ENCODE assay signal across 12 mouse cellular contexts in genomic region chr15:75047313-75047969, GRCm38 (mm10). TPM values are rescaled to one million over a fixed set of nuclear protein-coding genes. Genes with fewer than 3 reads are reported as not detected.
DNase-seq lines count a peak whose midpoint lies in the region; ATAC-seq and TF ChIP-seq lines count a peak whose summit lies in the region.
"Not testable (repeated sequence)": the region's sequence is repeated elsewhere in the genome, so short reads cannot be mapped to it uniquely, and the experiment has no call there.
"Had no signal": no experiment of that assay in that cellular context is flagged by ENCODE, and none has a peak within 500 bp of the region (broad histone marks: within the 10 kb centered on the region; RNA-seq: fewer than 3 reads in every experiment).

No protein-coding gene starts in this region.

- not testable (repeated sequence) for H3K9me3 ChIP-seq in lung, embryonic 15.5 days; lung, postnatal 0 days (ENCODE audit: low read length)

- TF ChIP-seq EP300 in heart, adult 2 months (IDR thresholded peaks at IDR 0.05; ENCODE audit: insufficient read depth, low read depth, low read length); lung, postnatal 0 days (IDR thresholded peaks at IDR 0.05): not testable (repeated sequence)

- H3K9ac ChIP-seq in heart, adult 2 months (ENCODE audit: low read depth, low read length) = peak overlapping the region; percentile 75
- H3K9ac ChIP-seq in lung, embryonic 15.5 days; lung, postnatal 0 days (replicated peaks; ENCODE audit: low read depth): not testable (repeated sequence)

- TF ChIP-seq POLR2A in heart, adult 2 months (IDR thresholded peaks at IDR 0.05; ENCODE audit: insufficient read depth, low read depth, low read length); kidney, adult 2 months (IDR thresholded peaks at IDR 0.05; ENCODE audit: low read depth, low read length); lung, adult 2 months (IDR thresholded peaks at IDR 0.05; ENCODE audit: borderline replicate concordance, extremely low read depth, low read depth, low read length): not testable (repeated sequence)

- intact Hi-C loops in gastrocnemius, adult 2 months (cut with DNase I); heart, adult 2 months (cut with DNase I); left cerebral cortex, adult 2 months (cut with DNase I): not testable (repeated sequence)

- H3K27me3 ChIP-seq in heart, adult 2 months (ENCODE audit: control insufficient read depth, insufficient read depth, low read length); kidney, adult 2 months (replicated peaks; ENCODE audit: control insufficient read depth, insufficient read depth, low read length); lung, embryonic 15.5 days; lung, postnatal 0 days (replicated peaks; ENCODE audit: insufficient read depth, low read length): not testable (repeated sequence)

- not testable (repeated sequence) for H3K4me1 ChIP-seq in brown adipose tissue, adult 24 weeks (ENCODE audit: control insufficient read depth, insufficient read depth, insufficient read length, low read length); heart, adult 2 months (ENCODE audit: control insufficient read depth, insufficient read depth, low read length); kidney, adult 2 months (ENCODE audit: control insufficient read depth, insufficient read depth, low read length); lung, adult 2 months (ENCODE audit: control insufficient read depth, insufficient read depth, low read length); lung, embryonic 15.5 days; lung, postnatal 0 days (ENCODE audit: insufficient read depth, low read depth, low read length)

- not testable (repeated sequence) for TF ChIP-seq CTCF in gastrocnemius, adult 2 months (IDR thresholded peaks at IDR 0.05); heart, adult 2 months (IDR thresholded peaks at IDR 0.05); kidney, adult 2 months (conservative IDR thresholded peaks at IDR 0.05; ENCODE audit: insufficient read depth, insufficient read length, low read depth, low read length); left cerebral cortex, adult 2 months (IDR thresholded peaks at IDR 0.05); lung, adult 2 months (IDR thresholded peaks at IDR 0.05; ENCODE audit: insufficient read depth, low read length); lung, postnatal 0 days (IDR thresholded peaks at IDR 0.05)

- H3K27ac ChIP-seq in brown adipose tissue, adult 24 weeks (replicated peaks; ENCODE audit: low read depth, low read length) = peak overlapping the region; percentile 93; the same call in 1 of the 2 replicates
- H3K27ac ChIP-seq in gastrocnemius, adult 2 months = peak overlapping the region; percentile 83
- H3K27ac ChIP-seq in heart, adult 2 months = peak overlapping the region; percentile 79
- peak overlapping the region; percentile 86 for H3K27ac ChIP-seq in kidney, adult 2 months (ENCODE audit: insufficient read depth, low read depth, low read length)
- H3K27ac ChIP-seq in left cerebral cortex, adult 2 months; lung, embryonic 15.5 days: not testable (repeated sequence)
- H3K27ac ChIP-seq in lung, postnatal 0 days (ENCODE audit: low read length) = peak overlapping the region; percentile 27

- not testable (repeated sequence) for H3K79me2 ChIP-seq in heart, adult 2 months (replicated peaks; ENCODE audit: control insufficient read depth, insufficient read depth, low read length)

- peak overlapping the region; percentile 65 for H3K4me3 ChIP-seq in brown adipose tissue, adult 24 weeks (ENCODE audit: insufficient read depth, low read depth, low read length)
- peak overlapping the region; percentile 70 for H3K4me3 ChIP-seq in gastrocnemius, adult 2 months
- H3K4me3 ChIP-seq in heart, adult 2 months = peak overlapping the region; percentile 46
- H3K4me3 ChIP-seq in kidney, adult 2 months (ENCODE audit: insufficient read depth, low read depth, low read length) = peak overlapping the region; percentile 34
- peak overlapping the region; percentile 21; the same call in 1 of the 2 replicates for H3K4me3 ChIP-seq in left cerebral cortex, adult 2 months
- H3K4me3 ChIP-seq in lung, adult 2 months (replicated peaks; ENCODE audit: extremely low read depth, low read depth, low read length) = peak overlapping the region; percentile 47
- not testable (repeated sequence) for H3K4me3 ChIP-seq in lung, embryonic 15.5 days; lung, postnatal 0 days (ENCODE audit: low read depth, low read length)

- WGBS in heart, adult 2 months = 34% methylated on average over 5 of the region's 7 CpGs
- 43% methylated on average over 5 of the region's 7 CpGs for WGBS in kidney, adult 2 months
- 33% methylated on average over 5 of the region's 7 CpGs for WGBS in lung, adult 2 months
- WGBS in lung, embryonic 15.5 days = 56% methylated on average over 5 of the region's 7 CpGs
- 45% methylated on average over 5 of the region's 7 CpGs for WGBS in lung, postnatal 0 days

- DNase-seq in gastrocnemius, adult 2 months; heart, adult 2 months; kidney, adult 2 months; left cerebral cortex, adult 2 months (ENCODE audit: extremely low spot score in 1 of 2, low spot score in 2 of 2); lung, adult 2 months: not testable (repeated sequence)
- peak; percentile 60 for DNase-seq in lung, postnatal 0 days (ENCODE audit: low spot score)

- not testable (repeated sequence) for H3K36me3 ChIP-seq in heart, adult 2 months (ENCODE audit: control insufficient read depth, insufficient read depth, low read length); kidney, adult 2 months (ENCODE audit: control insufficient read depth, insufficient read depth, low read length); lung, embryonic 15.5 days; lung, postnatal 0 days (ENCODE audit: insufficient read depth, low read length)

- ATAC-seq in lung, embryonic 15.5 days (ENCODE audit: borderline replicate concordance, extremely low read depth, low FRiP score, low TSS enrichment) = peak; percentile 50; the same call in 1 of the 2 replicates
- ATAC-seq in lung, postnatal 0 days = peak; percentile 85

- H3K4me2 ChIP-seq in lung, embryonic 15.5 days = not testable (repeated sequence)
- peak overlapping the region; percentile 11; the same call in 1 of the 2 replicates for H3K4me2 ChIP-seq in lung, postnatal 0 days (replicated peaks; ENCODE audit: low read depth, low read length)

RNA-seq across cellular contexts. Expression of gene Ly6c1, which starts 1.2 kb away (rescaled TPM):
- polyA plus RNA-seq in brown adipose tissue, adult 24 weeks (2012; ENCODE audit: insufficient read depth, insufficient read length, missing spikeins) = 148 and 362 TPM in 2 replicates
- total RNA-seq in gastrocnemius, adult 2 months (2021) = 100 to 1,000 TPM; 116 to 134 TPM
- total RNA-seq in heart, adult 2 months (2021) = 100 to 1,000 TPM; 229 to 273 TPM
- 596 and 653 TPM in 2 replicates for polyA plus RNA-seq in heart, adult 2 months (2012; rRNA removed)
- polyA plus RNA-seq in kidney, adult 2 months (2012; rRNA removed) = 497 and 511 TPM in 2 replicates
- total RNA-seq in left cerebral cortex, adult 2 months (2021) = 10 to 100 TPM; 73.9 to 89.9 TPM
- polyA plus RNA-seq in lung, adult 2 months (2012; rRNA removed) = 806 and 848 TPM in 2 replicates
- polyA plus RNA-seq in lung, embryonic 15.5 days (2015; fragmentation: Nextera tagmentation; extraction: Ambion mirVana) = 17.0 and 18.6 TPM in 2 replicates
- 363 and 479 TPM in 2 replicates for polyA plus RNA-seq in lung, postnatal 0 days (2015; fragmentation: Nextera tagmentation; extraction: Ambion mirVana)
- total RNA-seq: CH12.LX; common myeloid progenitor, adult 5-6 weeks; G1E had no signal
- polyA plus RNA-seq: G1E had no signal

RNA-seq across cellular contexts. Expression of gene Ly6a, which starts 49.6 kb away (rescaled TPM):
- 160 and 165 TPM in 2 replicates for polyA plus RNA-seq in brown adipose tissue, adult 24 weeks (2012; ENCODE audit: insufficient read depth, insufficient read length, missing spikeins)
- total RNA-seq in gastrocnemius, adult 2 months (2021) = 10 to 100 TPM; 56.5 to 74.4 TPM
- total RNA-seq in heart, adult 2 months (2021) = 100 to 1,000 TPM; 132 to 142 TPM
- polyA plus RNA-seq in heart, adult 2 months (2012; rRNA removed) = 204 and 233 TPM in 2 replicates
- 746 and 874 TPM in 2 replicates for polyA plus RNA-seq in kidney, adult 2 months (2012; rRNA removed)
- total RNA-seq in left cerebral cortex, adult 2 months (2021) = 10 to 100 TPM; 33.4 to 37.9 TPM
- polyA plus RNA-seq in lung, adult 2 months (2012; rRNA removed) = 445 and 454 TPM in 2 replicates
- polyA plus RNA-seq in lung, embryonic 15.5 days (2015; fragmentation: Nextera tagmentation; extraction: Ambion mirVana) = 8.4 and 13.1 TPM in 2 replicates
- polyA plus RNA-seq in lung, postnatal 0 days (2015; fragmentation: Nextera tagmentation; extraction: Ambion mirVana) = 466 and 528 TPM in 2 replicates
- polyA plus RNA-seq: forebrain, embryonic 11.5 days; G1E had no signal

Comparison
In these comparisons a context has a peak if more than half of its experiments do, and no peak if none do; other contexts are left out.
1. RNA of gene Ly6a, which starts 49.6 kb away (polyA plus RNA-seq): 746 to 874 TPM in kidney, adult 2 months, 466 to 528 TPM in lung, postnatal 0 days, 445 to 454 TPM in lung, adult 2 months, 204 to 233 TPM in heart, adult 2 months and 160 to 165 TPM in brown adipose tissue, adult 24 weeks; 8.4 to 13.1 TPM in lung, embryonic 15.5 days; every median in the first group is over 10 times any median in the second.